Mouse (Mus musculus) liver, embryonic 11.5 days (tissue): ENCODE measurements around the gene Uck2. TPM values are rescaled to one million over a fixed set of nuclear protein-coding genes. Genes with fewer than 3 reads are reported as not detected.
A peak's percentile ranks its signal among the peaks of the same experiment; 100 is the strongest.

ENCODE experiments used
- ATAC-seq: fragments of 200-750 bp; cut with Nextera tagmentation; replicated peaks from 2 replicates; pipeline ENCODE4 v1.8.0; 2017; ENCODE audit warnings: moderate number of reproducible peaks, mild to moderate bottlenecking, moderate TSS enrichment, moderate library complexity; ENCODE audit not compliant: low FRiP score
- DNase-seq: peaks from one replicate; pipeline ENCODE4 v3.0.0-alpha.2; 2017; ENCODE audit warnings: low spot score
- H3K27ac ChIP-seq: fragments of 300-500 bp; sonication (generic); 2 replicates; pipeline ENCODE4 v1.5.1; 2014; ENCODE audit warnings: mild to moderate bottlenecking, low read depth, low read length, control low read depth
- H3K27me3 ChIP-seq: fragments of 300-500 bp; sonication (generic); replicated peaks from 2 replicates; pipeline ENCODE4 v1.6.1; 2014; ENCODE audit warnings: low read length, mixed read lengths; ENCODE audit not compliant: control insufficient read depth, insufficient read depth
- H3K36me3 ChIP-seq: fragments of 300-500 bp; sonication (generic); 2 replicates; pipeline ENCODE4 v1.6.1; 2014; ENCODE audit warnings: mild to moderate bottlenecking, low read length, moderate library complexity, mixed read lengths; ENCODE audit not compliant: control insufficient read depth, insufficient read depth
- H3K4me1 ChIP-seq: fragments of 300-500 bp; sonication (generic); replicated peaks from 2 replicates; pipeline ENCODE4 v1.6.1; 2014; ENCODE audit warnings: low read length, mixed read lengths; ENCODE audit not compliant: control insufficient read depth, insufficient read depth
- H3K4me2 ChIP-seq: fragments of 300-500 bp; sonication (generic); 2 replicates; pipeline ENCODE4 v1.6.1; 2014; ENCODE audit warnings: mild to moderate bottlenecking, control low read depth, moderate library complexity
- H3K4me3 ChIP-seq: fragments of 300-500 bp; sonication (generic); 2 replicates; pipeline ENCODE4 v1.5.1; 2014; ENCODE audit warnings: low read depth, low read length, control low read depth
- H3K9ac ChIP-seq: fragments of 300-500 bp; sonication (generic); 2 replicates; pipeline ENCODE4 v1.6.1; 2014; ENCODE audit warnings: low read depth, low read length, control low read depth
- H3K9me3 ChIP-seq: fragments of 300-500 bp; sonication (generic); 2 replicates; pipeline ENCODE4 v1.6.1; 2016; ENCODE audit warnings: low read length, inconsistent platforms, mixed read lengths; ENCODE audit not compliant: control insufficient read depth
- WGBS: fragments of 180-500 bp; shearing (Covaris S2); extraction: QIAGEN DNeasy Blood & Tissue Kit; methylation state at CpG from one replicate; pipeline ENCODE4 v1.1.7; 2014; 5-methylcytosine and 5-hydroxymethylcytosine counted together
- polyA plus RNA-seq: library from polyadenylated mRNA; unstranded; fragments of >200 nt; fragmentation: Nextera tagmentation; extraction: Ambion mirVana; gene quantifications from 2 replicates; pipeline ENCODE4 v1.2.1, GENCODE M21; 2014

Gene Uck2
- polyA plus RNA-seq, 1 experiment from 2014 or later: 156 TPM

DNA sequence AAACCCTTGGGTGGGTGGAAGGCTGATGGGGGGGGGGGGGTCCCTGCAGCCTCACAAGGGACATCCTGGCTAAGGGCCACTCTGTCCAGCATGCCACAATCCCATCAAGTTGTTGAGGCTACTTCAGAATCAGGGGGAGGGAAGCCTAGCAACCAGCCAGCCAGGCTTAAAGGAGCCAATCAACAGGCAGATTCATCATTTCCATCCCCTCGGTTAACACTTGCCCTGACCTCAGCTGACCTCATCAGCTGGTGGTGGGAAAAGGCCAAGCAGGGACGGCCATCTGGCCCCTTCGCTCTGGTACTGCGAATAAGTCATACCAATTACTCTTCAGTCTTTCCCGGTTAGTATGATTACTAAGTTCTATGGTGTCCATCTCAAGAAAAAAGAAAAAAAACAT, 44.8 kb downstream of the Uck2 start:
- Histone ChIP-seq H3K9me3 (no peaks in the 10 kb centered on the region), H3K4me1 (peaks cover 33% of the 10 kb centered on the region), H3K4me2 (no peak overlapping the region), H3K36me3 (peaks cover 4% of the 10 kb centered on the region; the same call in 1 of the 2 replicates), H3K9ac (no peak overlapping the region), H3K27ac (no peak overlapping the region), H3K4me3 (no peak overlapping the region), H3K27me3 (no peaks in the 10 kb centered on the region)
- no peak for DNase-seq
- ATAC-seq: no peak
- 70% methylated on average over 5 of the region's 5 CpGs for WGBS

DNA sequence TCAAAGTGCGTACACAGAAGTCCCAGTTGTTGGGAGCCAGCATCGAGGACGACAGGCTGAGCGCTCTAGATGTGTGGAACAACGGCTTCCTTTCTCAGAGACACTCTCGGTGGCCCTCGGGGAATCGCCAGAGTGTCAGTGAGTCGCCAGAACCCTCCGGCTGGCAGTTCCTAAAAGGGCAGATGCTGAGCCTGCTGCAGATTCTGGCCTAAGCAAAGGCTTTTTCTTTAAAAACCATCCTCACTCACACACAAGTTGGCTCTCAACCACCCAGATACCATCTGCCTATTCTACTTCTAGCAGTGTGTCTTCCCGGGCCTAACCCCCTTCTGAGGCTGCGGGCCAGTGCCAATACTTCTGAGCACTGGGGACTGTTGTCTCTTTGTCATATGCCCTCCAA, 45.2 kb downstream of the Uck2 start:
- Histone ChIP-seq H3K4me2 (no peak overlapping the region), H3K27ac (no peak overlapping the region), H3K36me3 (peaks cover 9% of the 10 kb centered on the region; the same call in 1 of the 2 replicates), H3K4me1 (peaks cover 28% of the 10 kb centered on the region), H3K9ac (no peak overlapping the region), H3K9me3 (no peaks in the 10 kb centered on the region), H3K27me3 (no peaks in the 10 kb centered on the region), H3K4me3 (no peak overlapping the region)
- ATAC-seq (no peak), DNase-seq (no peak)
- WGBS: 78% methylated on average over 12 of the region's 12 CpGs

DNA sequence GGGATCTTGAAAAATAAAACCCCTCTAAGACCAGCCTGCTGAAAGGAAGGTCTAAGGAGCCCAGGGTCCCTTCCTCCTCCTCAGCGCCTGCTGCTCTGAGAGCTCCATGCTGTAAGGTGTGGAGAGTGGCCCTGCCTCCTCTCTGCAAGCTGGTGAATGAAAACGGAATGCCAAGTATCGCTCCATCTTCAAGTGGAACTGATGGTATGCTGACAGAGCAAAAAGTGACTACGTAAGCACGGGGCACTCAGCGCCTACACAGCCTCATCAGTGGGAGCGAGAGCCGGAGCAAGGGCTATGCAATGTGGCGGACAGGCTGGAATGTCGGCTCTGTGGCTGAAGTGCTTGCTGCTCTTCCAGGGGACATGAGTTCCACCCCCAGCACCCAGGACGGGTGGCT, 47.3 kb downstream of the Uck2 start:
- WGBS: 83% methylated on average over 11 of the region's 11 CpGs
- Histone ChIP-seq H3K9me3 (no peaks in the 10 kb centered on the region), H3K4me1 (peaks cover 25% of the 10 kb centered on the region), H3K36me3 (peaks cover 11% of the 10 kb centered on the region; the same call in 1 of the 2 replicates), H3K27ac (no peak overlapping the region), H3K4me2 (no peak overlapping the region), H3K4me3 (no peak overlapping the region), H3K9ac (no peak overlapping the region), H3K27me3 (no peaks in the 10 kb centered on the region)
- no peak for DNase-seq
- ATAC-seq: no peak

DNA sequence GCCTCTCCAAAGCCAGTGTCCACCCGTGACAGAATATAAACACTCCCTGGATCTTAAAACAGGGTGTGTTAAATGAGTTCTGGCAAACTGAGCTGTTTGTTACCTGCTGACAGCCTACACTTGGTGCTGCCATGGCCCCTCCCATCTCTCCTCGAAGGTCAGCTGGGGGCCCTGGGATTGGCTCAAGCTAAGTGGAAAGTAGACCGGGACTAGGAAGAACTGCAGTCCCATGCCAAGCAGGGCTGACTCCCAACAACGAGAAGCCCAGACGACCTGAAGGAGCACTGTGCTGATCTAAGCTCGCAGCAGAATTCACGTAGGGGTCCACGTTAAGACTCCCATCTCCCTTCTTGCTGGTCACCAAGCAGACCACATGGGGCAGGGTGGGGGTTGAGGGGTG, 48.3 kb downstream of the Uck2 start:
- Histone ChIP-seq H3K4me1 (peaks cover 15% of the 10 kb centered on the region), H3K36me3 (peaks cover 11% of the 10 kb centered on the region; the same call in 1 of the 2 replicates), H3K9ac (no peak overlapping the region), H3K4me3 (no peak overlapping the region), H3K4me2 (no peak overlapping the region), H3K27ac (no peak overlapping the region), H3K27me3 (no peaks in the 10 kb centered on the region), H3K9me3 (no peaks in the 10 kb centered on the region)
- ATAC-seq (no peak), DNase-seq (no peak)
- 79% methylated on average over 8 of the region's 8 CpGs for WGBS

DNA sequence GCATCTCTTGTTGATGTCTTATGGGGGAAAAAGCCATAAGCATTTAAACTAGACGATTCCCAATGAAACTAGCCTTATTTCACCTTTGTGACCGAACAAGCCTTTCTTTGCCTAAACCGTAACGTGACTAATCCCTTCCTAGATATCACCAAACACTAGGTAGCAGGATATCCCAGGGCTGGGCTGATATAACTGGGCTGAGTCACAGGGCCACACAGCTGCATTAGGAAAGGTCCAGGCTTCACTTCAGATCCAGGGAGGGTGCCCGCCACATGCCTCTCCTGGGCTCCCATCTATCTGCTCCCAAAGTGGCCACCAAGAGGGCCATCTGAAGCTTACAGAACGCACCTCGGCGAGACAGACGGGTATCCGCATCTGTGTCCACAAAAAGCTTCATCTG, 50.8 kb downstream of the Uck2 start:
- peaks cover 3% of the 10 kb centered on the region for H3K4me1 ChIP-seq

DNA sequence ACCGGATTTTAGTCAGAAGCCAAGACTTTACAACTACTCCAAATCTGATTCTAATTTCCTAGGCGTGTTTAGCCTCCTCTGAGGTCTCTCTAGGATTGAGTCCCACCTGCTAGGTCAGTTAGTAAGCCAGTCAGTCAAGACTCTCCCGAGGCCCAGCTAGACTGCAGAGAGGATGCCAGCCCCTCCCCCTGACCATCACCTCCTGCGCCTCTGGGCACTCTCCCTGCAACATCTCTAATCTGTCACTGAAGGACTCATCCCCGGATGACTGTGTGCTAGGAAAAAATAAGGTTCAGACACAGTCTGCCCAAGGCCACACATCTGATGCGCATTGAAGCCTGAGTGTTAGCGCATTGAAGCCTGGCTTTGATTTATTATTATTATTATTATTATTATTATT, 52.2 kb downstream of the Uck2 start:
- Histone ChIP-seq H3K36me3 (peaks cover 11% of the 10 kb centered on the region; the same call in 1 of the 2 replicates), H3K9ac (no peak overlapping the region), H3K4me2 (no peak overlapping the region), H3K27ac (no peak overlapping the region), H3K27me3 (no peaks in the 10 kb centered on the region), H3K9me3 (no peaks in the 10 kb centered on the region), H3K4me1 (peaks cover 3% of the 10 kb centered on the region), H3K4me3 (no peak overlapping the region)
- 83% methylated on average over 7 of the region's 7 CpGs for whole genome bisulfite sequencing
- ATAC-seq (no peak), DNase-seq (no peak)

More for the DNA sequence above, 50.8 kb downstream of the Uck2 start:
- no peak for DNase-seq
- Histone ChIP-seq H3K9ac (no peak overlapping the region), H3K27me3 (no peaks in the 10 kb centered on the region), H3K9me3 (no peaks in the 10 kb centered on the region), H3K36me3 (peaks cover 11% of the 10 kb centered on the region; the same call in 1 of the 2 replicates), H3K27ac (no peak overlapping the region), H3K4me2 (no peak overlapping the region), H3K4me3 (no peak overlapping the region)
- ATAC-seq: no peak
- 93% methylated on average over 10 of the region's 10 CpGs for WGBS

DNA sequence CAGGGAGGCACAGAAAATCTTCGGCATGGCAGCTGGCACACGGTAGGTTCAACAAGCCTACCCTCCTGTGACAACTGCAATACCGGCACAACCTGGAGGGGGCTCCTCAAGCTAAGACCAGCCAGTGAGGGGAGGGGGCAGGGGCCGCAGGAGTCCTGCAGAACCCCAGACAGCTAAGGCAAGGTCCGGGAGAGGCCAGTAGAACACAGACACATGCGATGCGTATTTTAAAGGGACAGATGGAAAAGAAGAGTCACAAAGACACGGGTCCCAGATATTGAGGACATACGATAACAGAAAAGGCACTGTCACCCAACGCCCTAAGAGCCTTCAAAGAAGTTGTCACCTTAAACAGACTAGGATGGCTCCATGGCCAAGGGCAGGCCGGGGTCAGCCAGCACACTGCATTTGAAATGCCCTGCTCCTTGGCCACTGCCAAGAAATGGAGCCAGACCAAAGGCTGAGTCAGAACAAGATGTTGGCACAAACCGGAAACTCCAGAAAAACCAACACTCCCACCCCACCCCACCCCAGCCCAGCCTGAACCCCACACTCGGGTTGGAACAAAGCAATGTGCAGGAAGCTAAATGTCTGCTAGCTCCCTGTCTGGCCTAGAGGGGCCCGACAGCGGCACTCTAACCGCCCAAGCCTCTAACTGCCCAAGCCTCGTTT, 53.4 kb downstream of the Uck2 start:
- Histone ChIP-seq H3K9me3 (no peaks in the 10 kb centered on the region), H3K4me1 (no peaks in the 10 kb centered on the region; the same call in 1 of the 2 replicates), H3K36me3 (peaks cover 12% of the 10 kb centered on the region; the same call in 1 of the 2 replicates), H3K4me2 (no peak overlapping the region), H3K27me3 (no peaks in the 10 kb centered on the region), H3K9ac (no peak overlapping the region), H3K27ac (no peak overlapping the region), H3K4me3 (no peak overlapping the region)
- ATAC-seq (no peak), DNase-seq (no peak)
- WGBS: 81% methylated on average over 17 of the region's 17 CpGs

DNA sequence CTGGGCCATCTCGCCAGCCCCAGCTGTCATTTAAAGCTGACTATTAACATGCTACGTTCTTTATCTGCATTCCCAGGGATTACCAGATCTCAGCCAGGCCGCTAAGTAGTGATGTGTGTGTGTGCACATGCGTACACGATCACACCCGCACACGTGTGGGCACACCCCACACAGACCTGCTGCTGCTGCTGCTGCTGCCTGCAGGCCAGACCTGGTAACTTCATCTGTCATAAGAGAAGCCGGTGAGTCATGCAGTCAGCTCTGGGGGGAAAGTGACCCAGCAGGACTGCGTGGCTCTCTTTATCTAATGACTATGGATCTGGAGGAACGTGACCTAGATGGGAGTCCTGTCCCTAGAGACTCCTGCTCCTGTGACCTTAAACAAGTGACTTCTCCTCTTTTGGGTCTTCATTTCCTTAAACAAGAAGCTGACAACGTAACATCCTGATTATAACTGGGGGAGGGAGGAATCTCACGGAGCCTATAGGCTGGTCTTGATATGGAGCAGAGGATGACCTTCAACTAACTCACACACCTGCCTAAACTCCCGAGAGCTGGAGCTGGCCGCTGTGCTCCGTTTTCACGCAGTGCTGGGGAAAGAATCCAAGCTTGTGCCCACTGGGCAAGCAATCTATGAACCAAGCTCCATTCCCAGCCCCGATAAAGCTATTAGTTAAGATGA, 54.0 kb downstream of the Uck2 start:
- DNase-seq: no peak
- H3K9me3 ChIP-seq: no peaks in the 10 kb centered on the region
- peak; percentile 58 for ATAC-seq
- H3K27ac ChIP-seq: no peak overlapping the region
- no peaks in the 10 kb centered on the region for H3K27me3 ChIP-seq
- H3K9ac ChIP-seq: no peak overlapping the region
- no peak overlapping the region for H3K4me3 ChIP-seq
- no peak overlapping the region for H3K4me2 ChIP-seq
- 87% methylated on average over 17 of the region's 17 CpGs for WGBS
- no peaks in the 10 kb centered on the region for H3K4me1 ChIP-seq
- peaks cover 12% of the 10 kb centered on the region; the same call in 1 of the 2 replicates for H3K36me3 ChIP-seq
